Mouse (Mus musculus) layer of hippocampus, adult 9-11 months (tissue): ENCODE measurements at regions not wholly inside any gene's neighbourhood (a gene's known extent, or its start where the extent isn't known, plus 50 kb on each side); places are given as distances from the start of the nearest gene placed in this dataset.

ENCODE experiments used
- DNase-seq: peaks from one replicate; pipeline ENCODE4 v3.0.0; 2022

- no peak for DNase-seq
These were observed 80.5 kb upstream of the Zwint start for GRCm38 (mm10) chr10:72573991-72574652.

DNA sequence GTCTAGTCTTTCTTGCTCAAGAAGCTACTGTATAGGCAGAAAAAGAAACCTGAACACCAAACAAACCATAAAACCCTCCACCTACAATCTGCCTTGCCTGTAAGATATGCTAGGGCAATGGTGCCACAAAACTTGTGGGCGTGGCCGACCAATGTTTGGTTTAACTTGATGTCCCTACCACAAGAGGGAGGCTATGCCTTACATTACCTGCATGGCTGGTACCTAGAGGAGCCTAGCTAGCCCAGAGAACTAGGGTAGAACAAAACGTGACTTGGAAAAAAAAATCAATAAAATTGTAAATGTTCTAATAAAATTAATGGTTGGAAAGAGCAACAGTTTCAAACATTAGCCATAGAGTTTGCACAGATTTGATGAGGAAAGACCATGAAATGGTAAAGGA lies 76.9 kb upstream of the Zwint start:
- no peak for DNase-seq

GRCm38 (mm10) chr10:72578501-72578900 lies 76.1 kb upstream of the Zwint start:
- no peak for DNase-seq

- DNase-seq: no peak
These were observed 73.3 kb upstream of the Zwint start for GRCm38 (mm10) chr10:72581311-72581710.

- DNase-seq: no peak
These were observed 66.1 kb upstream of the Zwint start for GRCm38 (mm10) chr10:72588561-72588960.

- DNase-seq: no peak
These were observed 61.6 kb upstream of the Zwint start for GRCm38 (mm10) chr10:72593049-72593448.
